Mouse (Mus musculus): ENCODE results near the gene Plppr2. TPM values are rescaled to one million over a fixed set of nuclear protein-coding genes. Genes with fewer than 3 reads are reported as not detected.
A peak's percentile ranks its signal among the peaks of the same experiment; 100 is the strongest.

Plppr2 gene
- 37.8 and 44.1 TPM in 2 replicates for polyA plus RNA-seq (2015; fragmentation: Nextera tagmentation; extraction: Ambion mirVana)

DNA sequence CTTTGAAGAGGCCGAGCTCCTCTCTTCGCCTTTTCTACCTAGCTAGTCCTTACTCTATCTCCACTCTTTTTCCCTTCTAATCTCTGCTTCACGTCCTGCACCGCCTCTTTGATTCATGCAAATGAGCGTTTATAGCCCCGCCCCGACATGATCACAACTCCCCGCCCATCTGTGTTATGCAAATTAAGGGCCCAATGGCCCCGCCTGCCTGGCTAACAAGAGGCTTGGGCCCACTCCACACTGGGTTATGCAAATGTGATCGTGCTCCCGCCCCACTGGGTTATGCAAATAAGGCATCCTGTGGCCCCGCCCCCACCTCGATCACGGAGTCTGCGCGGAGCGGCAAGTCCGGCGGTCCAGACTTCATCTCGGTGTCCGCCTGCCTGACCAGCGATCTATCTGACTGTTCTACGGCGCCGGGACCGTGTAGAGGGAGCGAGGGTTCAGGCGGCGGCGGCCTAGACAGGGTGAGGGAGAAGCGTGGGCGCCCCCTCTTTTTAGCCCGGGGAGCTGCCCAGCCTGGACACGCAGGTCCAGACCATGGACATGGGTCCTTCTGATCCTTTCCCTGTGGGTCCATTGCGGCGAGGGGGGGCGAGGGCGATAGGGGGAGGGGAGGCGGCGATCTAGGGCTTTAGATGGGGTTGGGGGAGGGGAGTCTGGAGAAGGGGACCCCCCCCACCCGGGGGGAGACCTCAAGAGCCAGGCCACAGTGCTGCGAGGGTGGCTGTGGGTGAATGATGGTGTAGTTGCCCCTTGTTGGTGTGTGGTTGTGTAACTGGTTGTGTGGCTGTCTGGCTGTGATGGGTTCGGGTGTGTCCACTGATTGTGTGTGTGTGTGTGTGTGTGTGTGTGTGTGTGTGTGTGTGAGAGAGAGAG is at the start of gene Plppr2:
Gene Plppr2, plus strand, starts transcription at position 342 of the 879 bp plus-strand sequence.
- 2% methylated on average over 42 of the region's 43 CpGs for WGBS
- Histone ChIP-seq H3K4me1 (peaks cover 21% of the 10 kb centered on the region), H3K27me3 (no peaks in the 10 kb centered on the region), H3K36me3 (ENCODE audit: poor library complexity, severe bottlenecking) (peaks cover 24% of the 10 kb centered on the region), H3K9me3 (replicated peaks) (no peaks in the 10 kb centered on the region), H3K4me3 (peak within 1 kb of the TSS; percentile 73), H3K4me2 (peak within 1 kb of the TSS; percentile 76), H3K27ac (peak within 1 kb of the TSS; percentile 63), H3K9ac (peak within 1 kb of the TSS; percentile 84)
- ATAC-seq: peak; percentile 91

DNA sequence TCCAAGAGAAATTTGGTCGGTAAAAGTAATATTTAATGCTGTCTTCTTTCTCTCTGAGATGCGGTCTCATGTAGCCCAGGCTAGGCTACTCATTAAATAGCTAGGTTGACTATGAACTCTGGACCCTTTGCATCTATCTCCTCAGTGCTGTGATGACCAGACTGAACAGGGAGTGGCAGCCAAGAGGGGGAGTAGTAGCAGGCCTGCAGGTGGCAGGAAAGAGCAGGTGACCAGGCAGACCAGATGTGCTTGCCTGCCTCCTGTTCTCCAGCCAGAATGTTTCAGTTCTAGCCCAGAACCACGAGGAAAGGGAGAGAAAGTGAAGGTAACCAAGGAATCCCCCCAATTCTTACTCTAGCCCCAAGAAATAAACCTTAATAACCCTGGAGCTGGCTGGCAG is 47.6 kb upstream of the Plppr2 start:
- Histone ChIP-seq H3K4me1 (no peaks in the 10 kb centered on the region), H3K36me3 (ENCODE audit: poor library complexity, severe bottlenecking) (no peaks in the 10 kb centered on the region), H3K27me3 (peaks cover 7% of the 10 kb centered on the region), H3K4me2 (no peak overlapping the region), H3K4me3 (no peak overlapping the region), H3K9me3 (replicated peaks) (no peaks in the 10 kb centered on the region), H3K27ac (no peak overlapping the region), H3K9ac (no peak overlapping the region)
- 69% methylated on average over 3 of the region's 3 CpGs for WGBS
- ATAC-seq: no peak

DNA sequence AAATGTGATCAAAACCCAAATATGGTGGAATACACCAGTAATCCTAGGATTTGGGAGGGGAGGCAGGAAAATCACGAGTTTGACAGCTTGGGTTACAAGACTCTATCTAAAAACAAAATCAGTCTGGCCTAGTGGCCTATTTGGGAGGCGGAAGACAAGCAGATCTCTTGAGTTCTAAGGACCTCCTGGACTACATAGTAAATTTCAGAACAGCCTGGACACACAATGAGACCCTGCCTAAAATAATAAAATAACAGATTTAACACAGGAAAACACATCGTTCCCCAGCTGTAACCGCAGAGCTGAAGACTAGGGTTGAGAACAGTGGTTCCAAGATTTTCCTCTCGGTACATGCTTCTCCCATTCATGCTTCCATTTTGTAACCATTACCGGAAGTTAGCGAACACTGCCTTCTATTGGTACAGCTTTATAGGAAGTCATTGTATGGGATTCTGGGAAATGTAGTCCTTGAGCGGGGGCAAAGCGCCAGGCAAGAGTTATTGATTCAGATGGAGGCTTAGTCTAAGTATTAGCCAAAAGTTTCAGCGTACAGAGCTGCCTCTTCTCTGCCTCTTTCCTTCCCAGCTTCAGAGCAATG is 35.5 kb upstream of the Plppr2 start:
- H3K4me2 ChIP-seq: peak overlapping the region; percentile 53
- no peak overlapping the region for H3K27ac ChIP-seq
- peaks cover 36% of the 10 kb centered on the region for H3K27me3 ChIP-seq
- H3K9me3 ChIP-seq (replicated peaks): no peaks in the 10 kb centered on the region
- no peaks in the 10 kb centered on the region for H3K36me3 ChIP-seq (ENCODE audit: poor library complexity, severe bottlenecking)
- H3K4me1 ChIP-seq: no peaks in the 10 kb centered on the region
- H3K9ac ChIP-seq: 0 out of 2 replicates have a peak overlapping the region, but pooled peaks have one; percentile 9
- WGBS: 16% methylated on average over 10 of the region's 10 CpGs
- peak; percentile 93 for ATAC-seq
- peak overlapping the region; percentile 37 for H3K4me3 ChIP-seq

DNA sequence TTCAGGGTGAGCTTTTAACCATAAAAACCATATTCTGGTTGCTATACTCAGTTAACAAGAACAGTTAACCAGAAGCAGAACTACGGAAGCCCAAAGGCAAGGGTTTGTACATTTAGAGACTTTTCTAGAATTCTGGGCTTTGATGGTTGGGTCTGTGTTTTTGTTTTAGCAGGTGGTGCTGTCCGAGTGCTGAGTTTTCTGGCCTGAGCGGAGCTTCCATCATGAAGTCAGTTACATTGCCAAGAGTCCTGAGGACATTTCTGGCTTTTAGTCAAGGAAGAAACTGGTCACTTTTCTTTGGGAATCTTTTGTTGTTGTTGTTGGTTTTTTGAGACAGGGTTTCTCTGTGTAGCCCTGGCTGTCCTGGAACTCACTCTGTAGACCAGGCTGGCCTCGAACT is 32.8 kb upstream of the Plppr2 start:
- WGBS: 87% methylated on average over 4 of the region's 4 CpGs
- H3K9ac ChIP-seq: no peak overlapping the region
- no peak overlapping the region for H3K27ac ChIP-seq
- no peaks in the 10 kb centered on the region for H3K9me3 ChIP-seq (replicated peaks)
- ATAC-seq: no peak
- H3K4me1 ChIP-seq: no peaks in the 10 kb centered on the region
- H3K4me2 ChIP-seq: no peak overlapping the region
- no peaks in the 10 kb centered on the region for H3K36me3 ChIP-seq (ENCODE audit: poor library complexity, severe bottlenecking)
- H3K27me3 ChIP-seq: peaks cover 20% of the 10 kb centered on the region
- no peak overlapping the region for H3K4me3 ChIP-seq

DNA sequence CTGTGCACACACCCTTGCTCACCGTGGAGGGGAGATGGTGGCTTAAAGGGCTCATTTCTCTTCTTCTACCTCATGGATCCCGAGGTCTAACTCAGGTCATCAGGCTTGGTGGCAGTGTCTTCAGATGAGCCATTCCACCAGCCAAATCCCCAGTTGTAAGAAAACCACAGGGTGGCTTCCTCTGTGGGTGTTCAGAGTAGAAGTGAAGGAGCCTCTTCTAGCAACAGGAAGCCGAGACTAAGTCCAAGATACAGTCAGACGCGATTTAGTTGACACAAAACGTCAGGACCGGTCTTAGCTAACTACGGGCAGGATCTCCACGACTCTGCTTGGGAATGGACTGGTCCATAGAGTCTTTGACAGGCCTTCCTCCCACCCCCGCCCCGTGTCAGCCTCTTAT is 28.6 kb upstream of the Plppr2 start:
- no peak overlapping the region for H3K27ac ChIP-seq

DNA sequence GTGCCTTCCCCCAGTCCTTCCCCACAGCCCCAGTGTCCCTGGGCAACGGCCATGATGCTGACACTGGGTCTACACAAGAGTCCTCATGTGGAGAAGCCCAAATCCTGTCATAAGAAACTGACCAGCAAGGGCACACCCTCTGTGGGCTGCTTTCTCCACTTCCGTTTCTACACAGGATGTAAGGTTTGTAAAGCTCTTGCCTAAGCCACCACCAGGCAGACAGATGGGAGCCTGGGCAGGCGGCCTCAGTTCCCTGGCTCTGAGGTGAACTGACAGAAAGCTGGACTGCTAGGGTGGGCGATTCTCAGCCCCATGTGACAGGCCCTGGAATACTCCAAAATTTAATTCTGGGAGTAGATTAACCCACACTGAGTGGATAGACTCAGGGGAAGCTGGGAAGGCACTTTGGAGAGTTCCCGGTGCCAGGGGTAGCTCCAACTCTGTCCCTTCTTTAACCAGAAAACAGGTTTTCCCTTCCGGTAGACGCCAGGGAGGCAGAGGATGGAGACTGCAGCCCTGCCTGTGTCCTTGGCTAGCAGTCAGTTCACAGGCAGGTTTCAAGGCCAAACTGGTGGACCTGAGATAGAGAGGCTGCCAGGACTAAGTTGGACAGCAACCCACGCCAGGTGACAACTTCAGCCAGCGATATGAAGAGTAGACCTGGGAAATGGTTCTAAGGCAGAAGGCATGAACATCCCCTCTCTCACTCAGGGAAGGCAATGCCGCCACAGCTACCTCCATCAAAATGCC is 27.2 kb upstream of the Plppr2 start:
- H3K36me3 ChIP-seq (ENCODE audit: poor library complexity, severe bottlenecking): 0 out of 2 replicates have a peak, but pooled peaks cover 6% of the 10 kb centered on the region
- H3K9me3 ChIP-seq (replicated peaks): no peaks in the 10 kb centered on the region
- no peak overlapping the region for H3K9ac ChIP-seq
- H3K4me3 ChIP-seq: no peak overlapping the region
- H3K4me1 ChIP-seq: no peaks in the 10 kb centered on the region
- 0 out of 2 replicates have a peak, but pooled peaks cover 6% of the 10 kb centered on the region for H3K27me3 ChIP-seq
- no peak overlapping the region for H3K4me2 ChIP-seq
- no peak for ATAC-seq
- WGBS: 80% methylated on average over 10 of the region's 10 CpGs
- H3K27ac ChIP-seq: no peak overlapping the region

More for the DNA sequence above, 28.6 kb upstream of the Plppr2 start:
- ATAC-seq: no peak
- Histone ChIP-seq H3K4me1 (no peaks in the 10 kb centered on the region), H3K4me3 (no peak overlapping the region), H3K36me3 (ENCODE audit: poor library complexity, severe bottlenecking) (no peaks in the 10 kb centered on the region), H3K9ac (no peak overlapping the region), H3K9me3 (replicated peaks) (no peaks in the 10 kb centered on the region), H3K27me3 (0 out of 2 replicates have a peak, but pooled peaks cover 4% of the 10 kb centered on the region), H3K4me2 (no peak overlapping the region)
- 78% methylated on average over 11 of the region's 11 CpGs for WGBS

DNA sequence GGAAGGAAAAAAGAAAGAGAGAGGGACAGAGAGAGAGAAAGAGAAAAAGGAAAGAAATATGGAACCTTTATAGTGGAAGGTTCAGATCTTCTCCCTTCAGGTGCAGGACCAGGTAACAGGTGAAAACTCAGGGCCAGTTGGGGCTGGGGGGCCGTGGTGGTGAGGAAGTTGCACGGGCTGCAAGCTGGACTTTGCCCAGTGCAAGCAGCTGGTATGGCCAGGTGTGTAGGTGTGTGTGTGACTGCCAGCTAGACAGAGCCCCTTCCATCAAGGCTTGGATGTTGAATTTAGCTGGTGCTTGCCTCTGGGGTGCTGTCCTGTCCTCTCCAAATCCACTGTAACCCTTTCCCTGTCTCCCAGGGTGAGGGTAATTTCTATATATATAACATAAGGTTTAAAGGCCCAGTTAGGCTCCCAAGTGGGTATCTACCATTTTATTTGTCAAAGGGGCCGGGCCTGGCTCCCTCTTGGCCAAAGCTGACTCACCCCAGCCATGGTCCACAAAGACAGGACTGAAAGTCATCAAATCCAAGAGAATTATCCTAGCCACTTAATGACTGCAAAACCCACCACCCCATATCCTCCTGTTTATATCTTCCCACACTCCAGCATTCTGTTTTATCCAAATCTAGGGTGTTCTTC is 19.9 kb upstream of the Plppr2 start:
- Histone ChIP-seq H3K36me3 (ENCODE audit: poor library complexity, severe bottlenecking) (peaks cover 10% of the 10 kb centered on the region; the same call in 1 of the 2 replicates), H3K9me3 (replicated peaks) (no peaks in the 10 kb centered on the region), H3K27ac (peak overlapping the region; percentile 85), H3K4me1 (peaks cover 15% of the 10 kb centered on the region), H3K4me3 (peak overlapping the region; percentile 65), H3K27me3 (peaks cover 22% of the 10 kb centered on the region), H3K9ac (peak overlapping the region; percentile 76), H3K4me2 (peak overlapping the region; percentile 90)
- WGBS: 51% methylated on average over 3 of the region's 3 CpGs
- no peak for ATAC-seq

DNA sequence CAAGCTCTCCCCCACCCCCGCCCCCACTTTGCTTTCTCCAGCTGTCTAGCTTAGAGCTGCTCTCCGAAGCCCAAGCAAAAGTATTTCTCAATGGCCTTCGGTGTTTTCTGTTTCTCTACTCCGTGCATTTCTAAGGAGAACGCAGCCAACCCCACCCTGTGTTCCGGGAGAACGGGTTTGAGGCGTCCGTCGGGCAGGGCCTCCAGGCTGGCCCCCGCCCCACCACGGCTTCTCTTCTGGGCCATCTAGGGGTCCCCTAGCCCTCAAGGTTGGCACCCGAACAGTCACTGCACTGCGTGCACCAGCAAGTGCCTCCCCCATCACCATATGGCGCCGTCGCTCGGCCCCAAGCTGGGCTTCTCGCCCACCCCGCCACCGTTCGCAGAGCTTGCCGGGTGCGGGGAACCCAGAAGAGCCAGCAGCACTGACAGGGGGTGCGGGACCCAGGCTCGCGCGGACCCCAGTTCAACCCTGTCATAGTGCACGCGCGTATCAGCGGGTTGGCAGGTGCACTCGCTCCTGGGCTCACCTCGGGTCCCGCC is 19.3 kb upstream of the Plppr2 start:
- peak; percentile 90 for ATAC-seq
- Histone ChIP-seq H3K4me3 (peak overlapping the region; percentile 65), H3K4me2 (peak overlapping the region; percentile 90), H3K9me3 (replicated peaks) (no peaks in the 10 kb centered on the region), H3K27ac (peak overlapping the region; percentile 85), H3K9ac (peak overlapping the region; percentile 76), H3K4me1 (peaks cover 15% of the 10 kb centered on the region), H3K36me3 (ENCODE audit: poor library complexity, severe bottlenecking) (peaks cover 10% of the 10 kb centered on the region; the same call in 1 of the 2 replicates), H3K27me3 (peaks cover 22% of the 10 kb centered on the region)
- WGBS: 2% methylated on average over 35 of the region's 35 CpGs

DNA sequence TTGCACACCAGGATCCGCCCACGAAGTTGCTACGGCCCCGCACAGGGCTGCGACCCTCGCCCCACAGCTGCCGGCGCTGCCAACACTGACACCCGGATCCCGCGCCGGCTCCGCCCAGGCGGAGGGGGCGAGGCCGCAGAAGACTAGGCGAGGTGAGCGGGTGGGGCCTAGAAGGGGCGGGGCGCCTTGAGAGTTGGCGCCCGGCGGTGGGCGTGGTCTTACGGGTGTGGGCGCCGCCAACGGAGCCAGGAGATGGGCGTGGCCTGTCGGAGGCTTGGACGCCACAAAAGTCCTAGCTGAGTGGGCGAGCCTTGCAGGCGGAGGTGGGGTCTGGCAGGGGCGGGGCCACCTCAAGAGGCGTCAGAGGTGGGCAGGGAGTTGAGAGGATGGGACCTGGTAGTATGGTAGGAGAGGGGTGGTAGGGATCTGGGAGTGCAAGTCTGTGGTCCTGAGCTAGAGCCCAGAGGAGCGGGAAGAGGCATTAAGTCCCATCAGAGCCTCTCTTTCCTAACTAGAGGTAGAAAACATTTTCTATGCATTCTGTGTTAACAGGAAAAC is 18.7 kb upstream of the Plppr2 start, which contains the start of gene Rab3d:
Gene Rab3d, minus strand, starts transcription at position 158 of the 558 bp plus-strand sequence.
- Histone ChIP-seq H3K4me3 (peak within 1 kb of the TSS; percentile 65), H3K27ac (peak within 1 kb of the TSS; percentile 85), H3K9me3 (replicated peaks) (no peaks in the 10 kb centered on the region), H3K27me3 (peaks cover 22% of the 10 kb centered on the region), H3K36me3 (ENCODE audit: poor library complexity, severe bottlenecking) (peaks cover 10% of the 10 kb centered on the region; the same call in 1 of the 2 replicates), H3K9ac (peak within 1 kb of the TSS; percentile 76), H3K4me2 (peak within 1 kb of the TSS; percentile 90), H3K4me1 (peaks cover 15% of the 10 kb centered on the region)
- ATAC-seq: peak; percentile 94
- WGBS: under 1% methylated on average over 36 of the region's 36 CpGs

DNA sequence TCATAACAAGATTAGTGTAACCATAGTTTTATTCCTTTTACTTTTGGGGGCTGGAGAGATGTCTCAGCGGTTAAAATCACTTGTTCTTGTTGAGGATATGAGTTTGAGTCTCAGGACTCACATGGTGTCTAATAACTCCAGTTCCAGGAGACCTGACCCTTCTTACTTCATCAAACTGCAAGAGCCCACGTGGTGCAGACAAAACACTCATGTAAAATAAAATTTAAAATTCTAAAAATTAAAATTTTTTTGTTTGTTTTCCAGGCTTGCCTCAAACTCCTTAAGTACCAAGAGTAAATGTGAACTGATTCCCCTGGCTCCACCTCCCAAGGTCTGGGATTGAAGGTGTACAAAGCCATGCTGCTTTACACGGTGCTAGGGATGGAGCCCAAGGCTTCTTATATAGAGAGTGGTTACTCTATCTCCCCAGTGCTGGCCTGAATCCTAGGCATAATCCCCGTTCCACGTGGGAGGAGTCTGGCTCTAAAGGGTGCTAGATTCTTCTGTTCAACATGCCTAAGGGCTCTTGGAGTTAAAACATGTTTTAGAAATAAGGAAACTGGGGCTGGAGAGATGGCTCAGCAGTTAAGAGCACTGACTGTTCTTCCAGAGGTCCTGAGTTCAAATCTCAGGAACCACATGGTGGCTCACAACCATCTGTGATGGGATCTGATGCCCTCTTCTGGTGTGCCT is 18.0 kb upstream of the Plppr2 start:
- no peak overlapping the region for H3K9ac ChIP-seq
- no peak overlapping the region for H3K27ac ChIP-seq
- H3K36me3 ChIP-seq (ENCODE audit: poor library complexity, severe bottlenecking): peaks cover 10% of the 10 kb centered on the region; the same call in 1 of the 2 replicates
- 0 out of 2 replicates have a peak overlapping the region, but pooled peaks have one; percentile 65 for H3K4me3 ChIP-seq
- ATAC-seq: no peak
- WGBS: 25% methylated on average over 5 of the region's 5 CpGs
- peak overlapping the region; percentile 90 for H3K4me2 ChIP-seq
- H3K27me3 ChIP-seq: peaks cover 22% of the 10 kb centered on the region
- H3K9me3 ChIP-seq (replicated peaks): no peaks in the 10 kb centered on the region
- H3K4me1 ChIP-seq: peaks cover 15% of the 10 kb centered on the region
